Mouse (Mus musculus) liver, adult 2 months (tissue): ENCODE measurements around the gene Calhm1. TPM values are rescaled to one million over a fixed set of nuclear protein-coding genes. Genes with fewer than 3 reads are reported as not detected.
"Not testable (repeated sequence)": the region's sequence is repeated elsewhere in the genome, so short reads cannot be mapped to it uniquely, and the experiment has no call there.

Experiments used
- DNase-seq: peaks from one replicate; pipeline ENCODE4 v3.0.0-alpha.2; 2011; ENCODE audit warnings: low read depth, low spot score; ENCODE audit errors: extremely low read depth
- H3K27ac ChIP-seq: fragments of 200-500 bp; replicated peaks from 2 replicates; pipeline ENCODE4 v1.5.1; 2012; ENCODE audit warnings: low read depth, mild to moderate bottlenecking, control low read depth, inconsistent platforms, low read length; ENCODE audit not compliant: insufficient read depth
- H3K27me3 ChIP-seq: fragments of 200-500 bp; 2 replicates; pipeline ENCODE4 v1.6.1; 2012; ENCODE audit warnings: mild to moderate bottlenecking, moderate library complexity, low read length, inconsistent platforms; ENCODE audit not compliant: control insufficient read depth, insufficient read depth
- H3K36me3 ChIP-seq: fragments of 200-500 bp; 2 replicates; pipeline ENCODE4 v1.6.1; 2012; ENCODE audit warnings: low read length, inconsistent platforms; ENCODE audit not compliant: control insufficient read depth, insufficient read depth
- H3K4me1 ChIP-seq: fragments of 200-500 bp; 2 replicates; pipeline ENCODE4 v1.6.1; 2011; ENCODE audit warnings: low read length; ENCODE audit not compliant: control insufficient read depth, insufficient read depth
- H3K4me3 ChIP-seq: fragments of 200-500 bp; 2 replicates; pipeline ENCODE4 v1.5.1; 2011; ENCODE audit warnings: low read depth, mild to moderate bottlenecking, control low read depth, low read length, moderate library complexity; ENCODE audit not compliant: insufficient read depth
- H3K79me2 ChIP-seq: fragments of 200-500 bp; 2 replicates; pipeline ENCODE4 v1.6.1; 2012; ENCODE audit warnings: inconsistent platforms, mild to moderate bottlenecking, low read length, moderate library complexity; ENCODE audit not compliant: control insufficient read depth, insufficient read depth
- H3K9ac ChIP-seq: fragments of 200-500 bp; 2 replicates; pipeline ENCODE4 v1.6.1; 2012; ENCODE audit warnings: low read depth, mild to moderate bottlenecking, control low read depth, inconsistent platforms, low read length
- CTCF ChIP-seq: fragments of 200-500 bp; IDR thresholded peaks from 2 replicates; pipeline ENCODE4 v1.5.1; 2011; ENCODE audit warnings: low read depth, low read length, control low read depth
- POLR2A ChIP-seq: fragments of 200-500 bp; IDR thresholded peaks from 2 replicates; pipeline ENCODE4 v1.6.1; 2011; ENCODE audit warnings: low read length, control low read depth; ENCODE audit not compliant: insufficient read depth; ENCODE audit errors: extremely low read depth
- WGBS: fragments of 180-500 bp; shearing (Covaris S2); methylation state at CpG from one replicate; pipeline ENCODE4 v1.1.7; 2018; 5-methylcytosine and 5-hydroxymethylcytosine counted together
- polyA plus RNA-seq: library from polyadenylated mRNA; depleted of rRNA; stranded (reverse); fragments of >200 nt; gene quantifications from 2 replicates; pipeline ENCODE4 v1.2.3, GENCODE M21; 2012
- total RNA-seq: library from RNA; depleted of rRNA; stranded (reverse); fragments of >200 nt; gene quantifications from 2 replicates; pipeline ENCODE4 v1.2.3, GENCODE M21; 2014

The Calhm1 gene
- total and polyA plus RNA-seq, 2 experiments: not detected

GRCm38 (mm10) chr19:47149854-47150253 is 5.8 kb upstream of the Calhm1 start:
- no peak overlapping the region for H3K9ac ChIP-seq
- H3K36me3 ChIP-seq: no peaks in the 10 kb centered on the region
- TF ChIP-seq CTCF (no peak), POLR2A (no peak)
- peak; percentile 85 for DNase-seq
- WGBS: 13% methylated on average over 4 of the region's 4 CpGs
- no peak overlapping the region for H3K27ac ChIP-seq
- no peaks in the 10 kb centered on the region for H3K79me2 ChIP-seq
- H3K4me1 ChIP-seq: peaks cover 6% of the 10 kb centered on the region
- H3K4me3 ChIP-seq: no peak overlapping the region
- H3K27me3 ChIP-seq: no peaks in the 10 kb centered on the region

DNA sequence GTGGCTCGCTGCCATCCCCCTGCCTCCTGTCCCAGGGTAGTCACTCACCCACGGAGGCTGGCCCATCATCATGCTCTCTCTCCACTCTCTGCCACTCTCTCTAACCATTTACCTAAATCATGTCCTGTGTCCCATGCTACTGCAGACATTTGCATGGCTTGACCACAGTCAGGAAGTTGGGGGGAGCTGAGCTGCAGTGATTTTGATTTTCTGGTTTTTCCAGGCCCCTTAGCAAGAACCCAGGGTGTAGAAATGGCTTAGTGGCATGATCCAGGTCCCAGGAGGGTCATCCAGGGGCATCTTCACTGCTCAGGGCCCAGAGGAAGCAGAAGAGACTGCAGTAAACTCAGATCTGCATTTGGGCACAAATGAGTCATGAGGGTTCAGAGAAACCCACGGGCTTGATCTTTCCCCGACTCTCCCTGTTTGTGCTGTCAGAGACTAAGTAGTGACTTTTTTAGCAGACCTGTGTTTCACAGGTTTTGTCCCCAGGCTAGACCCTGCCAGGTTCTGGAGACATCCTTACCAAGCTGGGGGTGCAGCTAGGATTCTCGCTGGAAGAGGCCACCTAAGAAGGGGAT is 4.3 kb upstream of the Calhm1 start:
- peaks cover 6% of the 10 kb centered on the region for H3K4me1 ChIP-seq
- no peaks in the 10 kb centered on the region for H3K36me3 ChIP-seq
- no peaks in the 10 kb centered on the region for H3K27me3 ChIP-seq
- DNase-seq: no peak
- 77% methylated on average over 5 of the region's 5 CpGs for WGBS
- no peaks in the 10 kb centered on the region for H3K79me2 ChIP-seq
- H3K9ac ChIP-seq: no peak overlapping the region
- no peak overlapping the region for H3K27ac ChIP-seq
- H3K4me3 ChIP-seq: no peak overlapping the region
- TF ChIP-seq CTCF: no peak
- TF ChIP-seq POLR2A: no peak

GRCm38 (mm10) chr19:47142438-47142837 is 1.6 kb downstream of the Calhm1 start:
- Histone ChIP-seq H3K4me1 (no peaks in the 10 kb centered on the region), H3K36me3 (no peaks in the 10 kb centered on the region), H3K79me2 (no peaks in the 10 kb centered on the region), H3K27ac (no peak overlapping the region), H3K27me3 (no peaks in the 10 kb centered on the region), H3K4me3 (no peak overlapping the region), H3K9ac (no peak overlapping the region)
- 83% methylated on average over 6 of the region's 6 CpGs for WGBS
- TF ChIP-seq POLR2A (no peak), CTCF (no peak)
- DNase-seq: no peak

DNA sequence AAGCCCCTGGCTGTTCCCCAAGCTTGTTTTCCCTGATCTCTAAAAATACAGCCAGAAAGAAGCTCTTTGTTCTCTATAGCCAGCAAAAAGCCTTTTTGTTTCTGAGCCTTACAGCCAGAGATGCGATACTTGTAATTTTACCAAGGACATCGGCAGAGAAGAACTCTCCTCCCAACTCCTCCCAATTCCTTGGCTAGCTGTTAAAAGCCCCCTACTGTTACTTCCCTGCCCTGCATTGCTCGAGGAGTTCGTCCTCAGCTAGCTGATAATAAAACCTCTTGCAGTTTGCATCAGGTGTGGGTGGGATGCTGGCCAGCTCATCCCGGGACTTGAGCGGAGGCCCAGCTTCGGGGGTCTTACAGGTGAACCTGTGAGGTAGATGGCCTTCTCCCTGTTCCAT is 4.4 kb downstream of the Calhm1 start:
- not testable (repeated sequence) for H3K27ac ChIP-seq, DNase-seq, H3K9ac ChIP-seq, H3K27me3 ChIP-seq, H3K4me3 ChIP-seq, H3K4me1 ChIP-seq, H3K36me3 ChIP-seq, H3K79me2 ChIP-seq
- WGBS: 63% methylated on average over 7 of the region's 7 CpGs

DNA sequence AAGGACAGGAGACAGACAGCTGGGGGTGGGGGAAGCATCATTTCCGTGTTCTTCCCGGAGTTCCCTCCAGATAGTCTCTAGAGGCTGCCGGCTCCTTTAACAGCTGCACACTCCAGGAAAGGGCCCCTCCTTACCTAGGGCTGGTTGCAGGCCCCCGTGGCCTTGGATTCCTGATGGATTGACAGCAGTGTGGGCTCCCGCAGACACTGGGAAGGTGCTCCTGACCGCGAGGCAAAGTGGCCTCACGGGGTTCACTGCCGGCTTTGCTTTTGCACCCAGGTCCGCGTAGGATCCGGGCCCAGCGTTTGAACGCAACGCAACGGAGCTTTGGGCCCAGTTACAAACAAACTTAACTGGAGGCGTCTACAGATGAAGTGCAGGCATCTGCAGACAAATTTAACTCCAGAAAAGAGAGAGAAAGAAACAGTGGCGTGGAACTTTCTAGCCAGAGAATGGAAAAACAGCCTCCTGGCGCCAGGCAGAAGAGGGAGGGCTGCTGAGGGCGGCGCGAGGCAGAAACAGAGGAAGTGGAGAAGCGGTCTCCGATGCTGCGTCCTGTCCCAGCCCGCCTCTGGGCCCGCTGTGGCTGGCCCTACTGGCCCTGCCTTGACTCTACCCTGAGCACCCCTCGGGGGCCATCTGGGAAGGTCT is 6.2 kb downstream of the Calhm1 start, which contains the start of gene Calhm2:
Gene Calhm2, minus strand, starts transcription at position 524 of the 651 bp plus-strand sequence.
- 30% methylated on average over 28 of the region's 28 CpGs for WGBS
- Histone ChIP-seq H3K9ac (peak within 1 kb of the TSS; percentile 66), H3K27me3 (no peaks in the 10 kb centered on the region), H3K27ac (peak within 1 kb of the TSS; percentile 71), H3K4me3 (peak within 1 kb of the TSS; percentile 84), H3K36me3 (no peaks in the 10 kb centered on the region), H3K4me1 (no peaks in the 10 kb centered on the region), H3K79me2 (no peaks in the 10 kb centered on the region)
- no peak for DNase-seq
- TF ChIP-seq POLR2A (no peak), CTCF (no peak)

- Histone ChIP-seq H3K27ac (peak overlapping the region; percentile 69), H3K4me1 (no peaks in the 10 kb centered on the region), H3K9ac (peak overlapping the region; percentile 34), H3K79me2 (no peaks in the 10 kb centered on the region), H3K27me3 (no peaks in the 10 kb centered on the region), H3K36me3 (no peaks in the 10 kb centered on the region), H3K4me3 (peak overlapping the region; percentile 84)
- TF ChIP-seq POLR2A (no peak), CTCF (no peak)
- WGBS: 39% methylated on average over 6 of the region's 6 CpGs
- peak; percentile 41 for DNase-seq
Measured at GRCm38 (mm10) chr19:47137051-47137581, 6.9 kb downstream of the Calhm1 start.
